Mouse (Mus musculus) neutrophil, adult 5-6 weeks (primary cell): Measurements from ENCODE around the gene Syvn1. TPM values are rescaled to one million over a fixed set of nuclear protein-coding genes. Genes with fewer than 3 reads are reported as not detected.
"Not testable (repeated sequence)": the region's sequence is repeated elsewhere in the genome, so short reads cannot be mapped to it uniquely, and the experiment has no call there.

Source experiments
- ATAC-seq: fragments of 151-379, 151-347 bp; 2 replicates; pipeline ENCODE4 v1.8.0; 2017; ENCODE audit warnings: mild to moderate bottlenecking, moderate TSS enrichment; ENCODE audit not compliant: insufficient number of reproducible peaks, poor library complexity, low FRiP score, severe bottlenecking; ENCODE audit errors: extremely low read depth
- total RNA-seq: library from RNA; stranded (forward); fragments of 200-1000 nt; gene quantifications from 2 replicates; pipeline ENCODE4 v1.2.3, GENCODE M21; 2017

Gene Syvn1
- total RNA-seq, 1 experiment from 2014 or later: 42.1 TPM

DNA sequence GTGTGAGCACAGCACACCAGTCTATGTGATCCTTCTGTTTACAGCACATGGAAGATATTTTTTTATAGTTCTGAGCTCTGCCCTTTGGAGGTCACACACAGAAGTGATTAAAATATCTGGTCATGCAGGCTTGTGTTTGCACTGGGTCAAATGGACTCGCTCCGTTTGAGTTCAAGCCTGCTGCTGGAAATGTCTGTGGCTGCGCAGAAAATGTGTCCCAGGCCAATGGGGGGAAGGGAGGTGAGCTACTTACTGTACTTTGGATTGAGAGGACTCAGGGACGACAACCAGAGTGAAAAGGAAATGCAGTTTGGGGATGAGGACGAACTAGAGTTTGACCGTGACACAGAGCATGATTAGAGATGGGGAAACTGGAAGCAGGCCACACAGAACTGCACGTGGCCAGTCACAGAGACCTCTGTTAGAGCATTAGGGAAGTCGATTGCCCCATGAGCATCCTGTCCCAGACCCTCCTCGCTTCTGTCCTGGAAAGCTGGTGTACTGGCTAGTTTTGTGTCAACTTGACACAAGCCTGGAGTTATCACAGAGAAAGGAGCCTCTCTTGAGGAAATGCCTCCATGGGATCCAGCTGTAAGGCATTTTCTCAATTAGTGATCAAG, 10.3 kb upstream of the Syvn1 start:
- no peak for ATAC-seq

GRCm38 (mm10) chr19:6037695-6038094, 8.7 kb upstream of the Syvn1 start:
- ATAC-seq: no peak

- ATAC-seq: no peak
Observed at GRCm38 (mm10) chr19:6038326-6038725, 8.1 kb upstream of the Syvn1 start.

DNA sequence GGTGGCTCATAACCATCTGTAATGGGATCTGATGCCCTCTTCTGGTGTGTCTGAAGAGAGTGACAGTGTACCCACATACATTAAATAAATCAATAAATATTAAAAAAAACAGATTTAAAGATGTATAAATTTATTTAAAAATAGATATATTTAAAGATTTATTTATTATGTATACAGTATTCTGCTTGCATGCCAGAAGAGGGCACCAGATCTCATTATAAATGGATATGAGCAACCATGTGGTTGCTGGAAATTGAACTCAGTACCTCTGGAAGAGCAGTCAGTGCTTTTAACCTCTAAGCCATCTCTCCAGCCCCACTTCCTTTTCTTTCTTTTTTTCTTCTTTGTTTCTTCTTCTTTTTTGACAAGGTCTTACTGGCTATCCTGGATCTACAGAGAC, 6.4 kb upstream of the Syvn1 start:
- no peak for ATAC-seq

DNA sequence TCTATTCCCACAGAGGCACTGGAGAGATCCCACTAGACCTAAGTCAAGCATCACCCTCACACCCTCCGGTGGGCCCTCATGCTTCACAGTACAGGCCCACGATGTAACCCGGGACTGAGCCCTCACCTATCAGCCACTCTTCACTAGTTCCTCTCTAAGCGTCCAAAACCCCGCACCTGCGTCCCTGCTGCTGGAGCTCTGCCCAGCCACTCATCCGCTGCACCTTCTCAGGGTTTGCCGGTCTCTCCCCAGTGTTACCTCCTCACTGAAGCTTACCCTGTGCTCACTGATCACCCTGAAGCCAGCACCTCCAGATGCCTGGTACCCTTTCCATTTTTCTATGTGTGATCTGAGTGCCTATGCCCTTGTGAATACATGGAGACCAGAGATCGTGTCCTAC, 4.1 kb upstream of the Syvn1 start:
- no peak for ATAC-seq

DNA sequence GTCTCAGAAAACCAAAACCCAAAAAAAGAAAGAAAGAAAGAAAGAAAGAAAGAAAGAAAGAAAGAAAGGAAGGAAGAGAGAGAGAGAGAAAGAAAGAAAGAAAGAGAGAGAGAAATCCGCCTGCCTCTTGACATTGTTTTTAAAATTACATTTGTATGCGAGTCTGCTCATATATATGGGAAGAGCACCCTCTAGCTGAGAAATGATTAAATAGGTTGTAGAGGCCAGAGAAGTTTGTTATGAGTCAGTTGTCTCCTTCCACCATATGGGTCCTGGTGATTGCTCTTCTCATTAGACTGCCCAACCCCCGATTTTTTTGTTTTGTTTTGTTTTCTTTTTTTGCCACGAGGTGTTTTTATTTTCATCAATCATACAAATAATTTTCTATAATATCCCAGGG, 2.3 kb upstream of the Syvn1 start:
- ATAC-seq: not testable (repeated sequence)

- ATAC-seq: no peak
Observed at GRCm38 (mm10) chr19:6045366-6046293, 746 bp upstream of the Syvn1 start.

GRCm38 (mm10) chr19:6047154-6047898, 950 bp downstream of the Syvn1 start:
- no peak for ATAC-seq

GRCm38 (mm10) chr19:6047899-6048166, 1.5 kb downstream of the Syvn1 start:
- no peak for ATAC-seq

- ATAC-seq: peak; percentile 39
Observed at GRCm38 (mm10) chr19:6048681-6049410, 2.5 kb downstream of the Syvn1 start.

DNA sequence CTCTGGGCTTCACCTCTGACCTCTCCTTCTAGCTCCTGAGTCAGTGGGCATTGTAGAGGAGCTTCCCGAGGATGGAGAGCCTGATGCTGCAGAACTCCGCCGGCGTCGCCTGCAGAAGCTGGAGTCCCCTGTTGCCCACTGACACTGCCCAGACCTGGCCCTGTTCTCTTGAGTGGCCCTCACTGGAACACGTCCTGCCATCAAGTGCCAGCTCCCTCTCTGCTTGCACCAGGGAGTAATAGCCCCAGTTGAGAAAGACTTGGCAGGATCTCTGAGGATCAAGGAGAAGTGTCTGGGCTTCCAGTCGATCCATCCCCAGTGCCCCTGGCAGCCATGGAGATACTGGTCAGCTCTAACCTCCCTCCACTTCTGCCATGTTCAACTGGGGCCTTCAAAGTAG, 6.1 kb downstream of the Syvn1 start:
- ATAC-seq: no peak

GRCm38 (mm10) chr19:6054296-6054695, 7.9 kb downstream of the Syvn1 start:
- ATAC-seq: no peak

- no peak for ATAC-seq
Observed at GRCm38 (mm10) chr19:6056696-6057095, 10.3 kb downstream of the Syvn1 start.

- ATAC-seq: peak; percentile 76
Observed at GRCm38 (mm10) chr19:6057313-6058096, 11.1 kb downstream of the Syvn1 start, which contains the start of the genes Mrpl49 and Fau. Gene Mrpl49 (minus strand): TSS chr19:6057785. Gene Fau (plus strand): TSS chr19:6057844.

DNA sequence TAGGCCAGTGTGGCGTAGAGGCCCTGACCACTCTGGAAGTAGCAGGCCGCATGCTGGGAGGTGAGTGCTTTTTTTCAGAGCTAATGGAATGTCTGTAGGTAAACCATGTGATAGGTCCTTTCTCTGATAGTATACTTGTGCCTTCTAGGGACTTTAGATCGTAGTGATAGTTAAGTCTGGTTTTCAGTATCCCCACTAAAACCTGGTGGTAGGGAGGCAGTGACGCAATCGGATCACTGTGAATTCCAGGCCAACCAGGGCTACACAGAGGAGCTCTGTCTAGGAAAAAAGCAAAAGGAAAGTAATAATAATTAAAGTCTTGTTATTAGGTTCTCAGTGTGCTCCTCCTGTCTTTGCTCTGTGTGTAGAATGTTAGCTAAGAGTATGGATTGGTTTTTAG, 12.1 kb downstream of the Syvn1 start:
- no peak for ATAC-seq

DNA sequence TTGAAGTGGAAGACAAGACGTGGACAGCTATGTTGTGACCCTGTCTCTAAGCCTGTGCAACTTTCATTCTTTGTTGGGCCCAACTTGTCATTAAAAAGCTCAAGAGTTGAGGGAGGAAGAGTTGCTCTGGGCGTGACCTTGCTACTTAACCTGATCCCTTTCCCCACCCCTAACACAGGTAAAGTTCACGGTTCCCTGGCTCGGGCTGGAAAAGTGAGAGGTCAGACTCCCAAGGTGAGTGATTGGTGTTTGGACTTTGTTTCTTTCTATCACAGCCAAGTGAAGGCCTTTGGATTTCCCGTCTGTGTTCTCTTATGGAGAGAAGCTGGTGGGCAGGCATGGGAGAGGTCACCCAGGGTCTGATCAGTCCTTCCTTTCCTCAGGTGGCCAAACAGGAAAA, 12.6 kb downstream of the Syvn1 start:
- no peak for ATAC-seq

- peak; percentile 72 for ATAC-seq
Observed at GRCm38 (mm10) chr19:6061021-6061533, 14.7 kb downstream of the Syvn1 start, which contains the start of gene Znhit2. Gene Znhit2 (plus strand): TSS chr19:6061192.

DNA sequence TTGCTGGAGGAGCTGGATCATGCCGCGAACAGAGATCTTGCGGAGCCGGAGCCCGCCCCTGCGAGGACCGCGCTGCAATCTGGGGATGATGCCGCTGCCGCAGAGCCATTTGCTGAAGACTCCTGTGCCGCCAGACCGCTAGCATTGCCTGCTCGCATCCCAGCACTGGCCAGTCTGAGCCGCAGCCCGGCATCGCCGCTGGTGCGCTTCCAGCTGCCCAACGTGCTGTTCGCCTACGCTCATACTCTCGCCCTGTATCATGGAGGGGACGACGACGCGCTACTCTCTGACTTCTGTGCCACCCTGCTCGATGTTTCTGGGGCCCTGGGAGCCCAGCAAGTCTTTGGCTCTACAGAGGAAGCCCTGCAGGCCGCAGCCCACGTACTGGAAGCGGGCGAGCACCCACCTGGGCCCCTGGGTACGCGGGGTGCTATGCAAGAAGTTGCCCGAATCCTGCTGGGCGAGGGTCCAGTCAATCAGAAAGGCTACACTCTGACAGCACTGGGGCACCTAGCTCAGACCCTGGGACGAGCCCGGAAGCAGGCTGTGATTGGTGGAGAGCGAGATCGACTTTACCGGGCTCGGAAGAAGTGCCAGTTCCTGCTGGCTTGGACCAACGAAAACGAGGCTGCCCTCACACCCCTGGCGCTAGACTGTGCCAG, 15.4 kb downstream of the Syvn1 start:
- ATAC-seq: peak; percentile 11; the same call in 1 of the 2 replicates
